Mouse (Mus musculus) hindbrain, embryonic 11.5 days (tissue): ENCODE measurements around the gene P3h4. TPM values are rescaled to one million over a fixed set of nuclear protein-coding genes. Genes with fewer than 3 reads are reported as not detected.
A peak's percentile ranks its signal among the peaks of the same experiment; 100 is the strongest.

Source experiments
- ATAC-seq: fragments of 200-750 bp; cut with Nextera tagmentation; 2 replicates; pipeline ENCODE4 v1.8.0; 2017; ENCODE audit warnings: mild to moderate bottlenecking, moderate TSS enrichment, moderate library complexity; ENCODE audit not compliant: low FRiP score
- DNase-seq: peaks from one replicate; pipeline ENCODE4 v3.0.0-alpha.2; 2015; ENCODE audit warnings: low spot score
- H3K27ac ChIP-seq: fragments of 300-500 bp; sonication (generic); 2 replicates; pipeline ENCODE4 v1.5.1; 2014; ENCODE audit warnings: mild to moderate bottlenecking, low read depth, low read length
- H3K27me3 ChIP-seq: fragments of 300-500 bp; sonication (generic); 2 replicates; pipeline ENCODE4 v1.6.1; 2014; ENCODE audit warnings: mild to moderate bottlenecking, low read length, moderate library complexity, mixed read lengths; ENCODE audit not compliant: control insufficient read depth, insufficient read depth
- H3K36me3 ChIP-seq: fragments of 300-500 bp; sonication (generic); 2 replicates; pipeline ENCODE4 v1.6.1; 2014; ENCODE audit warnings: mild to moderate bottlenecking, low read length, moderate library complexity, mixed read lengths; ENCODE audit not compliant: control insufficient read depth, insufficient read depth
- H3K4me1 ChIP-seq: fragments of 300-500 bp; sonication (generic); replicated peaks from 2 replicates; pipeline ENCODE4 v1.6.1; 2014; ENCODE audit warnings: low read length, mixed read lengths; ENCODE audit not compliant: control insufficient read depth, insufficient read depth
- H3K4me2 ChIP-seq: fragments of 300-500 bp; sonication (generic); replicated peaks from 2 replicates; pipeline ENCODE4 v1.6.1; 2014; ENCODE audit warnings: mild to moderate bottlenecking, low read depth, low read length
- H3K4me3 ChIP-seq: fragments of 300-500 bp; sonication (generic); 2 replicates; pipeline ENCODE4 v1.5.1; 2014; ENCODE audit warnings: low read depth, low read length
- H3K9ac ChIP-seq: fragments of 300-500 bp; sonication (generic); 2 replicates; pipeline ENCODE4 v1.6.1; 2014; ENCODE audit warnings: low read depth, low read length
- H3K9me3 ChIP-seq: fragments of 300-500 bp; sonication (generic); 2 replicates; pipeline ENCODE4 v1.6.1; 2016; ENCODE audit warnings: low read length; ENCODE audit not compliant: control insufficient read depth
- WGBS: fragments of 180-500 bp; shearing (Covaris S2); extraction: QIAGEN DNeasy Blood & Tissue Kit; methylation state at CpG from one replicate; pipeline ENCODE4 v1.1.7; 2014; 5-methylcytosine and 5-hydroxymethylcytosine counted together
- polyA plus RNA-seq: library from polyadenylated mRNA; unstranded; fragments of >200 nt; fragmentation: Nextera tagmentation; extraction: Ambion mirVana; gene quantifications from 2 replicates; pipeline ENCODE4 v1.2.1, GENCODE M21; 2014

P3h4 gene
- polyA plus RNA-seq, 1 experiment from 2014 or later = 19.6 TPM

DNA sequence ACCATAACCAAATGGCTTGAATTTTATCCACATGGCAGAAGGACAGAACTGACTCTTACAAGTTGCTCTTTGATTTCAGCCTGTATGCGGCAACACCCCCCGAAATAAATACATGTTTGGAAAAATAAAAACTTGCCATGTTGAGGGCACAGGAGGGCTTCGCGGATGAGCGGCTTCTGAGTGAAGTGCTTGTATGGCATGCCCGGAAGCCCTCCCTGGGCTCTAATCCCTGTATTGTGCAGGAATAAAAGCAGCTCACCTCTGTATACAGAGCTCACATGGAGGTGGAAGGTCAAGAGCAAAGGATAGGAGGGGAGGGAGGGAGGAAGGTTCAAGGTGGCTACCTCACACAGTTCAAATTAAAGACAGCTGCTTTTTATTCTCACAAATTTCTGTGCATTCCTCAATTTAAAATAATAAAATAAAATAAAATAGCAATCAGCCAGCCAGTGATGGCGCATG, 22.7 kb downstream of the P3h4 start:
- DNase-seq (no peak), ATAC-seq (no peak)
- Histone ChIP-seq H3K9me3 (no peaks in the 10 kb centered on the region), H3K9ac (no peak overlapping the region), H3K4me3 (no peak overlapping the region), H3K27ac (no peak overlapping the region), H3K4me1 (peaks cover 2% of the 10 kb centered on the region; the same call in 1 of the 2 replicates), H3K36me3 (no peaks in the 10 kb centered on the region), H3K27me3 (peaks cover 13% of the 10 kb centered on the region), H3K4me2 (no peak overlapping the region)
- 90% methylated on average over 7 of the region's 7 CpGs for WGBS

DNA sequence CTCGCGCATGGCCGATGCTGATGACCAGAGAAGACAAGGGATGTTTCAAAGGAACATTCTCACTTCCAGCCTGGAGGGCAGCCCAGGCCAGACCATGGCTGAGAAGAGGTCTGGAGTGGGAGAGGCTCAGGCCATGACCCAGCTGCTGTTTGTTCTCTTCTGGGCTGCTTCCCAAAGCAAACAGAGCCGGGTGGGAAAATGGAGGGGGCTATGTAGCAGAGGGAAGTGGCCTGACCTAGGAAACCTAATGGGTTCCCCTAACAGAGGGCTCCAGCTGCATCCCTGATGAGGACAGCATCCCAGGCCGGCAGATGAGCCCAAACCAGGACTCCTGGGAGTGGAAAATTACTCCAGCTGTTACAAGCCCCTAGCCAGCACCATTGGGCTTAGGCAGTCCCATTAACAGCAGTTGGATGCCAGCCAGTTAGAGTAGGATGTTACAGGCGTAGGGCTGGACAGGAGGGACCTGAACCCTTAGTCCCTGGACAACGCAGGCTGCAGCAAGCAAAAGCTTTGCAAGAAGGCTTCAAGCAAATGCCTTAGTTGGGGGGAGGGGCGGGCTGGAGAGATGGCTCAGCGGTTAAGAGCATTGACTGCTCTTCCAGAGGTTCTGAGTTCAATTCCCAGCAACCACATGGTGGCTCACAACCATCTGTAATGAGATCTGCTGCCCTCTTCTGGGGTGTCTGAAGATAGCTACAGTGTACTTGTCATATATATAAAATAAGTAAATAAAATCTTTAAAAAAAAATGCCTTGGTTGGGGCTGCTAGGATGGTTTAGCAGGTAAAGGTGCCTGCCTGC, 23.4 kb downstream of the P3h4 start:
- H3K4me3 ChIP-seq = no peak overlapping the region
- no peak overlapping the region for H3K4me2 ChIP-seq
- ATAC-seq (0 out of 2 replicates have a peak, but pooled peaks have one; percentile 12), DNase-seq (peak; percentile 32)
- peaks cover 9% of the 10 kb centered on the region for H3K27me3 ChIP-seq
- 0 out of 2 replicates have a peak, but pooled peaks cover 2% of the 10 kb centered on the region for H3K4me1 ChIP-seq
- no peaks in the 10 kb centered on the region for H3K9me3 ChIP-seq
- no peak overlapping the region for H3K9ac ChIP-seq
- H3K27ac ChIP-seq = no peak overlapping the region
- 73% methylated on average over 9 of the region's 9 CpGs for WGBS
- H3K36me3 ChIP-seq = no peaks in the 10 kb centered on the region

DNA sequence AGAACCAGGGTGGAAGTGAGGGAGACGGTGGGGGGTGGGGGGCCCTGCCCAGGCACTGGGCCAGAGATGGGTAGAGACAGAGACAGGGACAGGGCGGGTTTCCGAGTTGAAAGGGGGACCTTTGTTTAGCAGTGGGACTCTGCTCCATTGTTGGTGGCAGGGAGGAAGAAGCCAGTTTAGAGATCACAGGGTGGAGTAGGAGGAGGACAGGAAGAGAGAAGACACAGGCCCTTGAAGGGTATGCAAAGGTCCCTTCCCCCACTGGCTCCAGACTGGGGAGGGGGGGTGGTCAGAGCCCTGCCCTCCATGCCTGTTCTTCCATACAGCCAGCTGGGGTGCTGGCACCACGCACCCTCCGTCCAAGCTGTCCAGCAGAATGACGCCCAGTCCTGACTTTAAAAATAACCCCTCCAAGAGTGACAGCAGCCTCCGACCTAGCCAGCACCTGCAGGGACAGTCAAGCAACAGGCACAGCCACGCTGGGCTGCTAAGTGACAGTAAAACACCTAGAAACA, 24.6 kb downstream of the P3h4 start:
- Histone ChIP-seq H3K36me3 (no peaks in the 10 kb centered on the region), H3K27me3 (peaks cover under 1% of the 10 kb centered on the region), H3K4me2 (no peak overlapping the region), H3K9me3 (no peaks in the 10 kb centered on the region), H3K27ac (no peak overlapping the region), H3K4me3 (no peak overlapping the region), H3K9ac (no peak overlapping the region), H3K4me1 (0 out of 2 replicates have a peak, but pooled peaks cover 2% of the 10 kb centered on the region)
- DNase-seq = no peak
- 47% methylated on average over 8 of the region's 8 CpGs for WGBS
- no peak for ATAC-seq

DNA sequence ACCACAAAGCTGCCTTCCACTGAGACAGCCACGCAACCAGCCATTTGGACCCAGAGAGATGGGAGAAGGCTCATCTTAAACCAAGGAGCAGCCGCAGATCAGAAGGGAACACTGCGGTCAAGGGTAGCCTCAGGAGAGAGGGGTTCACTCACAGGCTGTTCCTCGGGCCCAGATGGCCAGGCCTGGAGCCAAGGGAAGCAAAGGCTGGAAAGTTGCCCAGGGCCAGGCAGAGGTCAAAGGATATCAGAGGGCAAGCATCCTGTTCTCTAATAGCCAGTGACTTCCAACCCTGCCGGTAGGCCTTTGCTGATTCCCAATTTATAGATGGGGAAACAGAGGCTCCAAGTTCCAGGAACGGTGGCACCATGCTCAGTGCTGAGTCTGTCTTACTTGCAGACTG, 26.0 kb downstream of the P3h4 start:
- H3K4me3 ChIP-seq = no peak overlapping the region
- H3K4me1 ChIP-seq = 0 out of 2 replicates have a peak, but pooled peaks cover 2% of the 10 kb centered on the region
- no peak overlapping the region for H3K4me2 ChIP-seq
- H3K27ac ChIP-seq = no peak overlapping the region
- WGBS = 87% methylated on average over 6 of the region's 6 CpGs
- no peak overlapping the region for H3K9ac ChIP-seq
- H3K9me3 ChIP-seq = no peaks in the 10 kb centered on the region
- no peak for ATAC-seq
- no peaks in the 10 kb centered on the region for H3K36me3 ChIP-seq
- H3K27me3 ChIP-seq = no peaks in the 10 kb centered on the region
- DNase-seq = no peak

DNA sequence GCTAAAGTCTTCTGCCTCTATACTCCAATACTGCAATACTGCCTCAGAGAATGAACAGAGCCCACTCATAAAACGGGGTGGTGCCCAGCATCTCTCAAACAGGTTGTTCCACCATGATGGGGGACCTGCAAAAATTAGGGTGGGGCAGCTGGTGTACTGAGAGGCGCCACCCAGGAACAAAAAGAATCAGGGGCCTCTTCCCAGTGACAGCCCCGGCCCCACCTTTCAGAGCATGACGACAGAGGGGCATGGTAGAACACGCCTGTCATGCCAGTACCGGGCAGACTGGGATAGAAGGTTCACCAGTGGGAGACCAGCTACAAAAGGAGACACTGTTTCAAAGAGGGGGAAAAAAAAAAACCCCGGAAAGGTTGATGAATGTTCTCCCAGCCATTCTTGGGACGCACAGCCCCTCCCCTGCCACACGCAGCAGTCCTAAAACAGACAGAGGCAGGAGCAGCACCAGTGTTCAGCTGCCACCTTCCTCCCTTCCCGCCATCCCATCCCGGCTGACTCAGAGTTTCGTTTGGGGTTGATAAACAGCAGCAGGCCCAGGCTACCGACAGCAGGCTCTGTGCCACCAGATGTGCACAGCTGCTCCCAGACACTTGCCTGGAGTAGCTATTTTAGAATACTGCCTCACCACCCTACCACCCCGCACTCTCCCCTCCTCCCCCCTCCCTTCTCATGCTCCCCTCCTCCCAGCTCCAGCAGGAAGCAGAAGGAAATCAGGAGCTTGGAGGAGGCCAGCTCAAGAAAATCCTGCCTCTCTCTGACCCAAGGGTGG, 26.9 kb downstream of the P3h4 start:
- Histone ChIP-seq H3K4me1 (0 out of 2 replicates have a peak, but pooled peaks cover 2% of the 10 kb centered on the region), H3K36me3 (no peaks in the 10 kb centered on the region; the same call in 1 of the 2 replicates), H3K4me3 (no peak overlapping the region), H3K9me3 (no peaks in the 10 kb centered on the region), H3K27me3 (no peaks in the 10 kb centered on the region), H3K9ac (no peak overlapping the region), H3K4me2 (no peak overlapping the region), H3K27ac (no peak overlapping the region)
- WGBS = 57% methylated on average over 14 of the region's 14 CpGs
- DNase-seq = no peak
- no peak for ATAC-seq

DNA sequence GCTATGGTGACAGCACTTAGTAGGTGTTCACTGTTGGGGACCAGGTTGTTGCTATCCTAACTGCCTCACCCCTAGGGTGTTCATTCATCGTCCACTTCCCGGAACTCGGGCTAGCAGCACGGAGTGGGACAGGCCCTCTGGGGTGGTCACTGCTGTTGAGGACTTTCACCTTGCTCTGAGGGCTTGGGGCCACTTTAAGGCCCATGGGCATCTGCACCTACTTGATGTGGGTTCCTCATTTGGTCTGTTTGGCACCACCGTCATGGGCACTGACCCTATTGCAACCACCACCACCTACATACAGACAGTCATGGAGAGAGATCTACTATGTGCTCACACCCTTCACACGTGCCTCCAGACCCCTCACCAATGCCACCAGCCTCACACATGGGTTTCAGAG, 27.5 kb downstream of the P3h4 start:
- Histone ChIP-seq H3K9me3 (no peaks in the 10 kb centered on the region), H3K27me3 (no peaks in the 10 kb centered on the region), H3K4me2 (no peak overlapping the region), H3K9ac (no peak overlapping the region), H3K4me1 (0 out of 2 replicates have a peak, but pooled peaks cover 2% of the 10 kb centered on the region), H3K36me3 (no peaks in the 10 kb centered on the region; the same call in 1 of the 2 replicates), H3K4me3 (no peak overlapping the region), H3K27ac (no peak overlapping the region)
- 89% methylated on average over 6 of the region's 6 CpGs for WGBS
- no peak for ATAC-seq
- DNase-seq = no peak

DNA sequence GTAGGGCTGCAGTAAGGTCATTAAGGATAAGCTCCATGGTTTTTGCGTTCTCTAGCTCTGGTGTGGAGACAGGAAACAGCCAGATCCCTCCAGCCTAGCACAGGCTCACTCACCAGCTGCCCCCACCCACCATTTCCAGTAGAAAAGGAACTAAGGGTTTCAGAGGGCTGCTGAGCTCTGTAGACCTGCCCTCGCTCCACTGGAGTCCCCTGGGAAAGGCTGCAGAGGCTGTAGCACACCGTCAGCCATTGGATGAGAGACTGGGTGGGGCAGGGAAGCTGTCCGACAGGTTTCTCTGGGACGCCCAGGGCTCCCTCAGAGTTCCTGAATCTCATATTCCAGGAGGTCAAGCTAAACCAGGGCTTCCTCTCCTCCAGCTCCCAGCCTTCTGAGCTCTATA, 28.1 kb downstream of the P3h4 start:
- Histone ChIP-seq H3K36me3 (no peaks in the 10 kb centered on the region; the same call in 1 of the 2 replicates), H3K9ac (no peak overlapping the region), H3K27ac (no peak overlapping the region), H3K9me3 (no peaks in the 10 kb centered on the region), H3K4me1 (0 out of 2 replicates have a peak, but pooled peaks cover 2% of the 10 kb centered on the region), H3K27me3 (no peaks in the 10 kb centered on the region), H3K4me2 (no peak overlapping the region), H3K4me3 (no peak overlapping the region)
- no peak for ATAC-seq
- no peak for DNase-seq
- WGBS = 48% methylated on average over 5 of the region's 5 CpGs

DNA sequence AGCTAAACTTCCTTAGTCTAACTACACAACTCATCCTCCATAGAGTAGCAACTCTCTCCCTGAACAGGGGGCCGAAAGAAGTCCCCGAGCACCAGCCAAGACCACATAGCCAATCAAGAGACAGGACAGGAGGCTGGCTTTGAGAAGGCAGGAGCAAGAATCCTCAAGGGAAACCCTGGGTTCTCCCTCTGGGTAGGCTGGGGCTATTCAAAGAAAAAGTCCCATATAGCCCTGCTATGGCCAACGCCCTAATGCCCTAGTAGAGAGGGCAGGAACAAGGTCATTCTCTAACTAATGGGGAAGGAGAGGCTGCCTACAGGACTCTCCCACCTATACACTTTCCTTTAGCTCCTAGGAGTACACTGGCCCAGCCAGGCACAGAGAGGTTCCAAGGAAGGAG, 29.6 kb downstream of the P3h4 start:
- no peak for ATAC-seq
- WGBS = 78% methylated on average over 3 of the region's 3 CpGs
- H3K9ac ChIP-seq = no peak overlapping the region

More for the DNA sequence above, 29.6 kb downstream of the P3h4 start:
- DNase-seq = no peak
- H3K27ac ChIP-seq = no peak overlapping the region
- no peak overlapping the region for H3K4me2 ChIP-seq
- 0 out of 2 replicates have a peak, but pooled peaks cover 2% of the 10 kb centered on the region for H3K4me1 ChIP-seq
- H3K27me3 ChIP-seq = no peaks in the 10 kb centered on the region
- no peaks in the 10 kb centered on the region for H3K9me3 ChIP-seq
- no peak overlapping the region for H3K4me3 ChIP-seq
- H3K36me3 ChIP-seq = no peaks in the 10 kb centered on the region; the same call in 1 of the 2 replicates
